Mouse (Mus musculus): ENCODE measurements around the gene Lhx6. TPM values are rescaled to one million over a fixed set of nuclear protein-coding genes. Genes with fewer than 3 reads are reported as not detected.
"Not testable (repeated sequence)": the region's sequence is repeated elsewhere in the genome, so short reads cannot be mapped to it uniquely, and the experiment has no call there.

The Lhx6 gene
- 0.18 TPM in 1 of 2 replicates, not detected in the other for polyA plus RNA-seq (2012; ENCODE audit: insufficient read depth, low replicate concordance)

DNA sequence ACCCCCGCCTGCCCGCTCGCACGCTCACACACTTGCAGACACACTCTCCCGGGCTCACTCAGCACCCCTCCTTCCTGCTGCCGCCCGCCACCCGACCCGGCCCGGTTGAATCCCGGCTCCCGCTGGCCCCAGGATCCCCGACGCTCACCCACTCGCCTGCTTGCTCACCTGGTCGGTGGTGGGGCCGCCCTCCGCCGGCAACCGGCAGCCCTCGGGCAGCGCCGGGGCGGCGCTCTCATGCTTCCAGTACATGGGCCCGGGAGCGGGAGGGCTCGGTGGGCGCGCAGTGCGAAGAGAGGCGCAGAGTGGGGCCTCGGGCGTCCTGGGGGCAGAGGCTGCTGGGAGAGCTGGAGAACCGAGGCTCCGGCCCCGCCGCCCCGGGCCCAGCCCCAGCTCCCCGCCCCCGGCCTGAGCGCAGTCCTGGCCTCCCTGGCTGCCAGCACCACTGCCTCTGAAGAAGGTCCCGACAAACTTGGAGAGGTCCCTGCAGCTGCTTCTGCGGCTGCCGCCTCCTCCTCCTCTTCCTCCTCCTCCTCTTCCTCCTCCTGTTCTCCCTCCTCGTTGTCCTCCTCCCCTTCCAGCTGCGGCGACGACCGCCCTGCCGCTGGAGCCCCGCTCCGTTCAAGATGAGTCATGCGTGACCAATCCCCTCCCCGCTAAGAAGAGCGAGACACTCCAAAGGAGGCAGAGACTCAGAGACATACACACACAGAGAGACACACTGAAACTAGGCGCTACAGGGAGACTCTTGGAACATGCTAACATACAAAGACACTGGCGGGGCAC, at the start of gene Lhx6:
Gene Lhx6, minus strand, starts transcription at position 453 of the 786 bp plus-strand sequence.
- no peak for TF ChIP-seq GATA1 (IDR thresholded peaks at IDR 0.05; ENCODE audit: borderline replicate concordance, low read length)
- TF ChIP-seq FLI1 (IDR thresholded peaks at IDR 0.05; ENCODE audit: low read length) = no peak
- Histone ChIP-seq H3K9me3 (no peaks in the 10 kb centered on the region), H3K36me3 (replicated peaks; ENCODE audit: low read length) (no peaks in the 10 kb centered on the region), H3K27me3 (replicated peaks) (peaks cover 97% of the 10 kb centered on the region), H3K4me3 (replicated peaks) (peak within 1 kb of the TSS; percentile 83), H3K4me1 (peaks cover 47% of the 10 kb centered on the region)

DNA sequence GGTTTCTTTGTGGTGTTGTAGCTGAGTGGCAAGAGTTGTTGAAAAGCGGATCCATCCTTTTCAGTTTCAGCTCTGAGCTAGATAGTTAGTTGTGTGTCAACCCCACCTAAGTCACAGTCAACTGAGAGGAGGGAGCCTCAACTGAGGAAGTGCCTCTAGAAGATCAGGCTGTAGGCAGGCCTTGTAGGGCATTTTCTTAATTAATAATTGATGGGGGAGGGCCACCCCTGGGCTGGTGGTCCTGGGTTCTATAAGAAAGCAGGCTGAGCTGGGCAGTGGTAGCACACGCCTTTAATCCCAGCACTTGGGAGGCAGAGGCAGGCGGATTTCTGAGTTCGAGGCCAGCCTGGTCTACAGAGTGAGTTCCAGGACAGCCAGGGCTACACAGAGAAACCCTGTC, 47.2 kb upstream of the Lhx6 start:
- not testable (repeated sequence) for H3K9me3 ChIP-seq; H3K27me3 ChIP-seq (replicated peaks); H3K4me3 ChIP-seq (replicated peaks); H3K4me1 ChIP-seq
- H3K36me3 ChIP-seq (replicated peaks; ENCODE audit: low read length) = peaks cover 76% of the 10 kb centered on the region

DNA sequence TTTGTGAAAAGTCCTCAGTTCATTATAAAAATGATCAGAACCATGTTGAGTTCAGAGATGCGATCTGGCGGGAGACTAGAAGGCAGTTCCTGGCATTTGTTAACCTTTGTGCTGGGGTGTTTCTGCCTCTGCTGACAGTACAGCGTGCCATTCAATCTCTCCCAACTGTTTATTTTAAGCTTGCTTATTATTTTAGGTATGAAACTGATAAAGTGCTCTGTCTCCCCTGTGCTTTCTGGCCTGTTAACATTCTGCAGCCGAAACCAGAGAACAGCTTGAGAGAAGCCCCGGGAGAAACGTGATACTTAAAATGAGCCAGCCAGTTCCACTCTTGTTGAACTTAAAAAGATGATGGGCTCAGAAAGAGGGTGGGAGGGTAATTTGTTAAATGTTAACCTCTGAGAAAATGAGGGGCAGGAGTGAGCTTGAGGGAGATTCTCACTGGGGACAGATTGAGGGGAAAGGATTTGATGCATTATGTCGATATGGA, 43.7 kb upstream of the Lhx6 start:
- Histone ChIP-seq H3K4me1 (peaks cover 3% of the 10 kb centered on the region; the same call in 1 of the 2 replicates), H3K27me3 (replicated peaks) (no peaks in the 10 kb centered on the region), H3K36me3 (replicated peaks; ENCODE audit: low read length) (peaks cover 56% of the 10 kb centered on the region), H3K9me3 (no peaks in the 10 kb centered on the region), H3K4me3 (replicated peaks) (no peak overlapping the region)
- no peak for TF ChIP-seq FLI1 (IDR thresholded peaks at IDR 0.05; ENCODE audit: low read length)
- no peak for TF ChIP-seq GATA1 (IDR thresholded peaks at IDR 0.05; ENCODE audit: borderline replicate concordance, low read length)

GRCm38 (mm10) chr2:36139096-36139495, 33.9 kb upstream of the Lhx6 start:
- H3K9me3 ChIP-seq = no peaks in the 10 kb centered on the region

GRCm38 (mm10) chr2:36136300-36136941, 31.2 kb upstream of the Lhx6 start, which contains the start of the genes Mrrf and Rbm18:
Mrrf (plus strand) TSS chr2:36136389.
Rbm18 (minus strand) TSS chr2:36136773.
- peak within 1 kb of the TSS; percentile 99 for H3K4me3 ChIP-seq (replicated peaks)
- 0 out of 2 replicates have a peak, but pooled peaks have one; percentile 28 for TF ChIP-seq FLI1 (IDR thresholded peaks at IDR 0.05; ENCODE audit: low read length)
- TF ChIP-seq GATA1 (IDR thresholded peaks at IDR 0.05; ENCODE audit: borderline replicate concordance, low read length) = no peak
- no peaks in the 10 kb centered on the region for H3K9me3 ChIP-seq
- peaks cover 48% of the 10 kb centered on the region for H3K4me1 ChIP-seq
- H3K36me3 ChIP-seq (replicated peaks; ENCODE audit: low read length) = peaks cover 41% of the 10 kb centered on the region
- H3K27me3 ChIP-seq (replicated peaks) = no peaks in the 10 kb centered on the region

More at GRCm38 (mm10) chr2:36139096-36139495, 33.9 kb upstream of the Lhx6 start:
- Histone ChIP-seq H3K4me1 (peaks cover 61% of the 10 kb centered on the region), H3K4me3 (replicated peaks) (no peak overlapping the region), H3K36me3 (replicated peaks; ENCODE audit: low read length) (peaks cover 41% of the 10 kb centered on the region), H3K27me3 (replicated peaks) (no peaks in the 10 kb centered on the region)
- TF ChIP-seq GATA1 (IDR thresholded peaks at IDR 0.05; ENCODE audit: borderline replicate concordance, low read length) = no peak
- no peak for TF ChIP-seq FLI1 (IDR thresholded peaks at IDR 0.05; ENCODE audit: low read length)

- Histone ChIP-seq H3K9me3 (no peaks in the 10 kb centered on the region), H3K27me3 (replicated peaks) (no peaks in the 10 kb centered on the region), H3K4me3 (replicated peaks) (peak overlapping the region; percentile 99), H3K4me1 (peaks cover 43% of the 10 kb centered on the region), H3K36me3 (replicated peaks; ENCODE audit: low read length) (peaks cover 42% of the 10 kb centered on the region)
- TF ChIP-seq FLI1 (IDR thresholded peaks at IDR 0.05; ENCODE audit: low read length) (no peak), GATA1 (IDR thresholded peaks at IDR 0.05; ENCODE audit: borderline replicate concordance, low read length) (no peak)
Observed at GRCm38 (mm10) chr2:36135887-36136286, 30.7 kb upstream of the Lhx6 start.

DNA sequence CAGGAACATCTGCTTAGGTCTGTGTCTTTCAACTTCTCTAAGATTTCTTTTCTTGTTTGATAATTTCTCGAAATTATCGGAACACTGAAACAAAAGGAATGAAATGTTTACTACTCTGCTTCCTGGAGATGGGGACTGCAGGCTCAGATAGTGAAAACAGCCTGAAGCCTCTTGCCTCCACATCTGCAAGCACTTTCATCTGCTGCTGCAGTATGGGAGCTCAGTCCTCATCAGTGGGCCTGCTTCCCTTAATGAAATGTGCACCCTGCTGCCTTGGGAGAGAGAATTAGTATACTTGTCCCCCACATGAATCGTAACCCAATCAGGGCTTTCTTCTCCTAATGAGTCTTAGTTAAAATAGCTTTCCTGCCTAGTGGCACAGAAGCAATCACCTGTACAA, 23.8 kb upstream of the Lhx6 start:
- peaks cover 89% of the 10 kb centered on the region for H3K36me3 ChIP-seq (replicated peaks; ENCODE audit: low read length)
- TF ChIP-seq FLI1 (IDR thresholded peaks at IDR 0.05; ENCODE audit: low read length) (no peak), GATA1 (IDR thresholded peaks at IDR 0.05; ENCODE audit: borderline replicate concordance, low read length) (no peak)

DNA sequence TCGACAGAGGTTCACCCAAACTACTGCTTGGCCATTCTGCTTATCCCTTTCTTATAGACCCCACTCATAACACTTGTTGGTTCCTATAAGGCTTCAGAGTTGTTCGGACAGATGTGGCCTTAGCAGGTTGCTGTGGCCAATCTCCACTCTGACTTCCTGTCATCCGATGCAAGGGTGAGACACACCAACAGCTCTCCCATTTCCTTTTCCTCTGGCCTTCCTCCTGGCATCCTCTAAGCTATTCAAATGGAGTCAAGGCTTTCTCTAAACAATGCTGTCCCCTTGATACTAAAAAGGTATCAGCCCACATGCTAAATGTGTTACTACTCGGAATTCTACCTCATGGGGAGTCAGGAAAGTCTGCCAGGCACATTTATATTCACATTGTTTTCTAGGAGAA, 22.8 kb upstream of the Lhx6 start:
- no peak overlapping the region for H3K4me3 ChIP-seq (replicated peaks)
- no peaks in the 10 kb centered on the region for H3K27me3 ChIP-seq (replicated peaks)
- H3K9me3 ChIP-seq = no peaks in the 10 kb centered on the region
- peaks cover 26% of the 10 kb centered on the region for H3K4me1 ChIP-seq
- no peak for TF ChIP-seq GATA1 (IDR thresholded peaks at IDR 0.05; ENCODE audit: borderline replicate concordance, low read length)
- TF ChIP-seq FLI1 (IDR thresholded peaks at IDR 0.05; ENCODE audit: low read length) = no peak
- H3K36me3 ChIP-seq (replicated peaks; ENCODE audit: low read length) = peaks cover 88% of the 10 kb centered on the region

More for the DNA sequence above, 23.8 kb upstream of the Lhx6 start:
- Histone ChIP-seq H3K4me1 (peaks cover 26% of the 10 kb centered on the region), H3K4me3 (replicated peaks) (peak overlapping the region; percentile 42), H3K9me3 (no peaks in the 10 kb centered on the region), H3K27me3 (replicated peaks) (no peaks in the 10 kb centered on the region)

DNA sequence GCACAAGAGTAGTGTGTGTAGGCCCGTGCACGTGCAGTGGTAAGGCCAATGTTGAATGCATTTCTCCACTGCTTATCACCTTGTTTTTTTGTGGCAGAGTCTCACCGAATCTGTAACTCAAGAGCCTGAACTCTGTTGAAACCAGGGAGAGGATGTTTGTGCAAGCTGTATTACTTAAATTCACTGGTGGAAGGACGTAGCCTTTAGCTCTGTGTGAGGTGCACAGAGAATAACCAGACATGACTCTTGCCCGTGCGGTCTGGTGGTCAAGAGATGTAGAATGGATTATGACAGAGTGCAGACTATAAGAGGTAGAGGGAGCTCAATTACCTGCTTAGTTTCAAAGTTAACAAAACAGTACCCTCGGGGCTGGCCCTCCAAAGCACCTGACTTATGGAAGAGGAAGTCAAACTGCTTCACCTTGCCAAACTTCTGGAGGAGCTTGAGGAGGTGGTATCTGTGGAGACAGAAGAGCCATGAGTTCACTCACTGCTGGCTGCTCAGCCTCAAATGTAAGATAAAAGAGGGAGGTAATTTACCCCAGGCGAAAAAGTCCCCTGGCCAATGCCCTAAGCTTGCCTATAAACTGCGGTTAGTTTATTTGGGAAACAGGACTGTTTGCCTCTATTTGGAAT, 21.7 kb upstream of the Lhx6 start:
- Histone ChIP-seq H3K27me3 (replicated peaks) (no peaks in the 10 kb centered on the region), H3K36me3 (replicated peaks; ENCODE audit: low read length) (peaks cover 88% of the 10 kb centered on the region), H3K4me1 (peaks cover 26% of the 10 kb centered on the region), H3K9me3 (no peaks in the 10 kb centered on the region), H3K4me3 (replicated peaks) (no peak overlapping the region)
- TF ChIP-seq GATA1 (IDR thresholded peaks at IDR 0.05; ENCODE audit: borderline replicate concordance, low read length) (no peak), FLI1 (IDR thresholded peaks at IDR 0.05; ENCODE audit: low read length) (no peak)
